Mouse (Mus musculus) hindbrain, postnatal 0 days (tissue): ENCODE results near the gene Ucp3. TPM values are rescaled to one million over a fixed set of nuclear protein-coding genes. Genes with fewer than 3 reads are reported as not detected.

Source experiments
- ATAC-seq: fragments of 200-750 bp; cut with Nextera tagmentation; 2 replicates; pipeline ENCODE4 v1.8.0; 2017; ENCODE audit warnings: mild to moderate bottlenecking, moderate TSS enrichment, moderate library complexity
- DNase-seq: peaks from one replicate; pipeline ENCODE4 v3.0.0-alpha.2; 2015; ENCODE audit warnings: low spot score
- H3K27ac ChIP-seq: fragments of 300-500 bp; sonication (generic); 2 replicates; pipeline ENCODE4 v1.5.1; 2014; ENCODE audit warnings: mild to moderate bottlenecking
- H3K27me3 ChIP-seq: fragments of 300-500 bp; sonication (generic); 2 replicates; pipeline ENCODE4 v1.6.1; 2014; ENCODE audit warnings: low read length, mixed read lengths; ENCODE audit not compliant: insufficient read depth
- H3K36me3 ChIP-seq: fragments of 300-500 bp; sonication (generic); 2 replicates; pipeline ENCODE4 v1.6.1; 2014; ENCODE audit warnings: low read length, mixed read lengths; ENCODE audit not compliant: insufficient read depth
- H3K4me1 ChIP-seq: fragments of 300-500 bp; sonication (generic); 2 replicates; pipeline ENCODE4 v1.6.1; 2014; ENCODE audit warnings: antibody characterized with exemption, low read length, mixed read lengths; ENCODE audit not compliant: insufficient read depth
- H3K4me2 ChIP-seq: fragments of 300-500 bp; sonication (generic); 2 replicates; pipeline ENCODE4 v1.6.1; 2014; ENCODE audit warnings: low read depth, mild to moderate bottlenecking, low read length, moderate library complexity, mixed read lengths
- H3K4me3 ChIP-seq: fragments of 300-500 bp; sonication (generic); 2 replicates; pipeline ENCODE4 v1.5.1; 2014; ENCODE audit warnings: low read length
- H3K9ac ChIP-seq: fragments of 300-500 bp; sonication (generic); replicated peaks from 2 replicates; pipeline ENCODE4 v1.6.1; 2014; ENCODE audit warnings: mild to moderate bottlenecking, low read length, moderate library complexity, mixed read lengths
- H3K9me3 ChIP-seq: fragments of 300-500 bp; sonication (generic); 2 replicates; pipeline ENCODE4 v1.6.1; 2016; ENCODE audit warnings: low read length, mixed read lengths
- CTCF ChIP-seq: IDR thresholded peaks from 2 replicates; pipeline ENCODE4 v1.5.1; 2016; ENCODE audit warnings: antibody characterized with exemption, control low read depth, low read depth
- WGBS: fragments of 180-500 bp; shearing (Covaris S2); extraction: QIAGEN DNeasy Blood & Tissue Kit; methylation state at CpG from one replicate; pipeline ENCODE4 v1.1.7; 2014; 5-methylcytosine and 5-hydroxymethylcytosine counted together
- polyA plus RNA-seq: library from polyadenylated mRNA; unstranded; fragments of >200 nt; fragmentation: Nextera tagmentation; extraction: Ambion mirVana; gene quantifications from 2 replicates; pipeline ENCODE4 v1.2.1, GENCODE M21; 2015
- total RNA-seq: library from RNA; depleted of rRNA; stranded (reverse); fragments of >200 nt; gene quantifications from 2 replicates; pipeline ENCODE4 v1.2.3, GENCODE M21; 2014

Gene Ucp3
- total and polyA plus RNA-seq, 2 experiments from 2014 or later: 0.10 to 0.16 TPM

- no peaks in the 10 kb centered on the region for H3K9me3 ChIP-seq
- H3K4me3 ChIP-seq: no peak overlapping the region
- peaks cover 7% of the 10 kb centered on the region; the same call in 1 of the 2 replicates for H3K4me1 ChIP-seq
- no peak for ATAC-seq
- H3K36me3 ChIP-seq: peaks cover 8% of the 10 kb centered on the region; the same call in 1 of the 2 replicates
- TF ChIP-seq CTCF: no peak
- DNase-seq: no peak
- no peaks in the 10 kb centered on the region for H3K27me3 ChIP-seq
- H3K27ac ChIP-seq: no peak overlapping the region
- WGBS: 91% methylated on average over 10 of the region's 10 CpGs
- H3K9ac ChIP-seq: no peak overlapping the region
- H3K4me2 ChIP-seq: no peak overlapping the region
Measured at GRCm38 (mm10) chr7:100463757-100464156, 9.0 kb upstream of the Ucp3 start.

GRCm38 (mm10) chr7:100464248-100464647 lies 8.5 kb upstream of the Ucp3 start:
- Histone ChIP-seq H3K36me3 (peaks cover 11% of the 10 kb centered on the region; the same call in 1 of the 2 replicates), H3K9ac (no peak overlapping the region)

GRCm38 (mm10) chr7:100465248-100465647 lies 7.5 kb upstream of the Ucp3 start:
- Histone ChIP-seq H3K9ac (no peak overlapping the region), H3K27ac (peak overlapping the region; percentile 71), H3K36me3 (peaks cover 11% of the 10 kb centered on the region; the same call in 1 of the 2 replicates), H3K27me3 (no peaks in the 10 kb centered on the region), H3K4me3 (no peak overlapping the region), H3K9me3 (no peaks in the 10 kb centered on the region), H3K4me2 (no peak overlapping the region), H3K4me1 (peaks cover 7% of the 10 kb centered on the region; the same call in 1 of the 2 replicates)
- ATAC-seq (no peak), DNase-seq (no peak)
- 56% methylated on average over 4 of the region's 4 CpGs for WGBS
- TF ChIP-seq CTCF: no peak

More at GRCm38 (mm10) chr7:100464248-100464647, 8.5 kb upstream of the Ucp3 start:
- no peak for ATAC-seq
- Histone ChIP-seq H3K27ac (no peak overlapping the region), H3K4me1 (peaks cover 7% of the 10 kb centered on the region; the same call in 1 of the 2 replicates), H3K4me2 (no peak overlapping the region), H3K27me3 (no peaks in the 10 kb centered on the region), H3K9me3 (no peaks in the 10 kb centered on the region), H3K4me3 (no peak overlapping the region)
- no peak for DNase-seq
- WGBS: 97% methylated on average over 7 of the region's 7 CpGs
- no peak for TF ChIP-seq CTCF

- Histone ChIP-seq H3K9me3 (no peaks in the 10 kb centered on the region), H3K4me1 (peaks cover 7% of the 10 kb centered on the region; the same call in 1 of the 2 replicates), H3K4me2 (no peak overlapping the region), H3K27ac (peak overlapping the region; percentile 71), H3K4me3 (no peak overlapping the region), H3K27me3 (no peaks in the 10 kb centered on the region), H3K9ac (no peak overlapping the region), H3K36me3 (0 out of 2 replicates have a peak, but pooled peaks cover 11% of the 10 kb centered on the region)
- ATAC-seq (peak; percentile 51; the same call in 1 of the 2 replicates), DNase-seq (peak; percentile 17)
- 39% methylated on average over 5 of the region's 5 CpGs for whole genome bisulfite sequencing
- no peak for TF ChIP-seq CTCF
Measured at GRCm38 (mm10) chr7:100465656-100466309, 7.0 kb upstream of the Ucp3 start.

GRCm38 (mm10) chr7:100466781-100467510 lies 5.8 kb upstream of the Ucp3 start:
- Histone ChIP-seq H3K4me1 (peaks cover 7% of the 10 kb centered on the region; the same call in 1 of the 2 replicates), H3K4me3 (no peak overlapping the region), H3K36me3 (0 out of 2 replicates have a peak, but pooled peaks cover 11% of the 10 kb centered on the region), H3K27ac (no peak overlapping the region), H3K4me2 (no peak overlapping the region), H3K27me3 (no peaks in the 10 kb centered on the region), H3K9ac (no peak overlapping the region), H3K9me3 (no peaks in the 10 kb centered on the region)
- 92% methylated on average over 11 of the region's 11 CpGs for WGBS
- DNase-seq (no peak), ATAC-seq (no peak)
- no peak for TF ChIP-seq CTCF

GRCm38 (mm10) chr7:100468761-100469160 lies 4.0 kb upstream of the Ucp3 start:
- WGBS: 86% methylated on average over 6 of the region's 6 CpGs
- DNase-seq: no peak
- no peak for TF ChIP-seq CTCF
- no peaks in the 10 kb centered on the region for H3K27me3 ChIP-seq
- H3K27ac ChIP-seq: no peak overlapping the region
- no peaks in the 10 kb centered on the region for H3K9me3 ChIP-seq
- H3K9ac ChIP-seq: no peak overlapping the region
- H3K4me2 ChIP-seq: no peak overlapping the region
- H3K4me1 ChIP-seq: peaks cover 7% of the 10 kb centered on the region; the same call in 1 of the 2 replicates
- H3K36me3 ChIP-seq: 0 out of 2 replicates have a peak, but pooled peaks cover 11% of the 10 kb centered on the region
- ATAC-seq: no peak
- no peak overlapping the region for H3K4me3 ChIP-seq
